Mouse (Mus musculus) lung, adult 2 months (tissue): Measurements from ENCODE around the gene Bcan.

Experiments
- CTCF ChIP-seq: fragments of 200-500 bp; IDR thresholded peaks from 2 replicates; pipeline ENCODE4 v1.5.1; 2011; ENCODE audit warnings: mild to moderate bottlenecking, low read length, control low read depth; ENCODE audit not compliant: insufficient read depth
- POLR2A ChIP-seq: fragments of 200-500 bp; IDR thresholded peaks from 2 replicates; pipeline ENCODE4 v1.6.1; 2011; ENCODE audit warnings: low read depth, mild to moderate bottlenecking, control low read depth, low read length, borderline replicate concordance; ENCODE audit errors: extremely low read depth

- TF ChIP-seq POLR2A, result no peak
- TF ChIP-seq CTCF, result no peak
Measured at GRCm38 (mm10) chr3:87942471-87942870, 57.6 kb downstream of the Bcan start.
